Mouse (Mus musculus) CH12.LX (cell line): Measurements from ENCODE around the gene Tnfrsf11a.

ENCODE experiments used
- CHD1 ChIP-seq: IDR thresholded peaks from 2 replicates; pipeline ENCODE4 v1.6.1; 2012; ENCODE audit warnings: low read depth, low read length, improper control_type of control experiment, inconsistent platforms
- CTCF ChIP-seq, 2 experiments: IDR thresholded peaks in 1 of 2; conservative IDR thresholded peaks in 1 of 2; 2 replicates each; pipeline ENCODE4 v1.5.1; 2011 to 2012; ENCODE audit warnings: low read depth in 2 of 2, low read length in 2 of 2, improper control_type of control experiment in 1 of 2, inconsistent platforms in 1 of 2, mild to moderate bottlenecking in 1 of 2, moderate library complexity in 1 of 2
- JUN ChIP-seq: IDR thresholded peaks from 2 replicates; pipeline ENCODE4 v1.6.1; 2011; ENCODE audit warnings: low read depth, mild to moderate bottlenecking, low read length, improper control_type of control experiment, moderate library complexity; ENCODE audit not compliant: insufficient read depth
- NELFE ChIP-seq: IDR thresholded peaks from 2 replicates; pipeline ENCODE4 v1.6.1; 2011; ENCODE audit warnings: low read depth, low read length, improper control_type of control experiment
- POLR2A ChIP-seq: IDR thresholded peaks from 2 replicates; pipeline ENCODE4 v1.6.1; 2011; ENCODE audit warnings: low read depth, mild to moderate bottlenecking, improper control_type of control experiment, low read length
- TBP ChIP-seq: conservative IDR thresholded peaks from 2 replicates; pipeline ENCODE4 v1.6.1; 2011; ENCODE audit warnings: low read depth, low read length, improper control_type of control experiment
- USF1 ChIP-seq: IDR thresholded peaks from 2 replicates; pipeline ENCODE4 v1.6.1; 2014; ENCODE audit warnings: low read depth, mild to moderate bottlenecking, inconsistent platforms, low read length, improper control_type of control experiment
- ZNF384 ChIP-seq: IDR thresholded peaks from 2 replicates; pipeline ENCODE4 v1.6.1; 2012; ENCODE audit warnings: low read depth, low read length, improper control_type of control experiment, inconsistent platforms

- no peak for TF ChIP-seq CTCF (conservative IDR thresholded peaks at IDR 0.05 in 1 of 2, IDR thresholded peaks at IDR 0.05 in 1 of 2; ENCODE audit: low read depth in 2 of 2, low read length in 2 of 2)
- TF ChIP-seq TBP, result no peak
- TF ChIP-seq ZNF384, result no peak
- no peak for TF ChIP-seq POLR2A
- TF ChIP-seq CHD1, result no peak
- no peak for TF ChIP-seq NELFE
- TF ChIP-seq JUN, result no peak
- TF ChIP-seq USF1, result no peak
Measured at GRCm38 (mm10) chr1:105785146-105785545, 4.6 kb downstream of the Tnfrsf11a start.
